Mouse (Mus musculus) E14TG2a.4 (cell line): ENCODE results near the gene Aco2.

Experiments used
- H3K27me3 ChIP-seq: 2 replicates; pipeline ENCODE4 v1.6.1; 2014; ENCODE audit warnings: low read length, control low read depth; ENCODE audit not compliant: insufficient read depth
- H3K36me3 ChIP-seq: 2 replicates; pipeline ENCODE4 v1.6.1; 2014; ENCODE audit warnings: low read length, control low read depth; ENCODE audit not compliant: insufficient read depth
- H3K4me1 ChIP-seq: replicated peaks from 2 replicates; pipeline ENCODE4 v1.6.1; 2014; ENCODE audit warnings: low read depth, low read length, control low read depth
- H3K4me3 ChIP-seq: replicated peaks from 2 replicates; pipeline ENCODE4 v1.5.1; 2014; ENCODE audit warnings: mild to moderate bottlenecking, low read length
- H3K9me3 ChIP-seq: 2 replicates; pipeline ENCODE4 v1.6.1; 2014; ENCODE audit warnings: low read length, control low read depth
- CTCF ChIP-seq: conservative IDR thresholded peaks from 2 replicates; pipeline ENCODE4 v1.5.1; 2014; ENCODE audit warnings: low read length
- NANOG ChIP-seq: IDR thresholded peaks from 2 replicates; pipeline ENCODE4 v1.6.1; 2014; ENCODE audit warnings: borderline replicate concordance, low read length, mixed read lengths
- POU5F1 ChIP-seq: IDR thresholded peaks from 2 replicates; pipeline ENCODE4 v1.6.1; 2014; ENCODE audit warnings: low read length, borderline replicate concordance

Aco2 gene

GRCm38 (mm10) chr15:81954151-81954583, 82.1 kb downstream of the Aco2 start:
- Histone ChIP-seq H3K36me3 (peaks cover 96% of the 10 kb centered on the region), H3K4me1 (peaks cover 69% of the 10 kb centered on the region), H3K4me3 (no peak overlapping the region), H3K27me3 (no peaks in the 10 kb centered on the region), H3K9me3 (no peaks in the 10 kb centered on the region)
- TF ChIP-seq NANOG (no peak), CTCF (no peak), POU5F1 (no peak)

GRCm38 (mm10) chr15:81954716-81955115, 82.6 kb downstream of the Aco2 start:
- Histone ChIP-seq H3K4me1 (peaks cover 68% of the 10 kb centered on the region), H3K9me3 (no peaks in the 10 kb centered on the region), H3K4me3 (no peak overlapping the region), H3K27me3 (no peaks in the 10 kb centered on the region), H3K36me3 (peaks cover 97% of the 10 kb centered on the region)
- TF ChIP-seq CTCF (no peak), NANOG (no peak), POU5F1 (no peak)

- peaks cover 90% of the 10 kb centered on the region for H3K36me3 ChIP-seq
- H3K4me3 ChIP-seq, result no peak overlapping the region
- H3K27me3 ChIP-seq, result no peaks in the 10 kb centered on the region
- H3K4me1 ChIP-seq, result peaks cover 65% of the 10 kb centered on the region
- TF ChIP-seq CTCF, result no peak
- no peak for TF ChIP-seq POU5F1
- TF ChIP-seq NANOG, result no peak
- H3K9me3 ChIP-seq, result no peaks in the 10 kb centered on the region
Observed at GRCm38 (mm10) chr15:81955414-81955813, 83.3 kb downstream of the Aco2 start.

- Histone ChIP-seq H3K4me3 (peak overlapping the region; percentile 8; the same call in 1 of the 2 replicates), H3K27me3 (no peaks in the 10 kb centered on the region), H3K4me1 (peaks cover 60% of the 10 kb centered on the region), H3K36me3 (peaks cover 79% of the 10 kb centered on the region), H3K9me3 (no peaks in the 10 kb centered on the region)
- TF ChIP-seq CTCF (peak; percentile 96), POU5F1 (no peak), NANOG (no peak)
Observed at GRCm38 (mm10) chr15:81956457-81956856, 84.3 kb downstream of the Aco2 start.

GRCm38 (mm10) chr15:81957598-81957997, 85.5 kb downstream of the Aco2 start:
- no peaks in the 10 kb centered on the region for H3K27me3 ChIP-seq
- peaks cover 66% of the 10 kb centered on the region for H3K4me1 ChIP-seq
- peak overlapping the region; percentile 100 for H3K4me3 ChIP-seq
- TF ChIP-seq NANOG (no peak), POU5F1 (no peak), CTCF (no peak)
- no peaks in the 10 kb centered on the region for H3K9me3 ChIP-seq
- H3K36me3 ChIP-seq, result peaks cover 68% of the 10 kb centered on the region

GRCm38 (mm10) chr15:81958906-81959305, 86.8 kb downstream of the Aco2 start:
- Histone ChIP-seq H3K36me3 (peaks cover 55% of the 10 kb centered on the region), H3K4me1 (peaks cover 66% of the 10 kb centered on the region), H3K4me3 (peak overlapping the region; percentile 100), H3K27me3 (no peaks in the 10 kb centered on the region), H3K9me3 (no peaks in the 10 kb centered on the region)
- TF ChIP-seq NANOG (no peak), CTCF (no peak), POU5F1 (no peak)

GRCm38 (mm10) chr15:81960171-81961077, 88.3 kb downstream of the Aco2 start, which contains the start of gene Pmm1:
TSS of gene Pmm1 (minus strand) at chr15:81960930.
- peak; percentile 28; the same call in 1 of the 2 replicates for TF ChIP-seq CTCF
- no peak for TF ChIP-seq POU5F1
- H3K9me3 ChIP-seq, result no peaks in the 10 kb centered on the region
- H3K4me1 ChIP-seq, result peaks cover 68% of the 10 kb centered on the region
- peak within 1 kb of the TSS; percentile 100 for H3K4me3 ChIP-seq
- no peaks in the 10 kb centered on the region for H3K27me3 ChIP-seq
- H3K36me3 ChIP-seq, result peaks cover 40% of the 10 kb centered on the region

- peaks cover 67% of the 10 kb centered on the region for H3K4me1 ChIP-seq
- H3K4me3 ChIP-seq, result peak overlapping the region; percentile 58
- no peaks in the 10 kb centered on the region for H3K27me3 ChIP-seq
- H3K36me3 ChIP-seq, result peaks cover 33% of the 10 kb centered on the region
- no peaks in the 10 kb centered on the region for H3K9me3 ChIP-seq
- TF ChIP-seq NANOG (no peak), POU5F1 (no peak), CTCF (no peak)
Observed at GRCm38 (mm10) chr15:81961078-81961451, 89.0 kb downstream of the Aco2 start.
